Mouse (Mus musculus) layer of hippocampus, postnatal 10 days (tissue): ENCODE results near the gene Tnk2. TPM values are rescaled to one million over a fixed set of nuclear protein-coding genes. Genes with fewer than 3 reads are reported as not detected.

ENCODE experiments used
- DNase-seq, 2 experiments: peaks; one replicate each; pipeline ENCODE4 v3.0.0; 2021; ENCODE audit warnings: low spot score in 2 of 2
- total RNA-seq, 2 experiments: library from RNA; stranded (reverse); gene quantifications; 2 replicates each; pipeline ENCODE4 v1.2.3; 2021

The Tnk2 gene
- total RNA-seq, 2 experiments from 2014 or later, result 114 to 128 TPM

- peak; percentile 48 to 59 for DNase-seq
Measured at GRCm38 (mm10) chr16:32658743-32659171, 15.1 kb downstream of the Tnk2 start.

DNA sequence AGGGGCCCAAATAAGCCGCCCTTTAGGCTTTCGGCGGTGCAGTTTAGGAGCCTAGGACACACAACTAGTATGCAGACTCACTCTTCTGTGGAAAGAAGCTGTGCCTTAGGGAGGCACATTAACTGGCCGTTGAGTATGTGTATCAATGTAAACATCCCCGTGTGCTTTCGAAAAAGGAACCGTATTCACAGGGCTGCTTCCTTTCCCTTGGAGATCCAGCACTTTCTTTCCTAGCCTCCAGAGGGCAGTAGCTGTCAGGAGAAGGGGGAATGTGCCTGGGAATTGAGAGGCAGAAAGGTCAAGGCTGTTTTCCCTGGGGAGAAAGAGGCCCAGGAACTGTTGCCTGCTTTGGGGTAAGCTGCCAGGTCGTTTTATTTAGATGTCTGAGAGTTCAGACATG is 15.7 kb downstream of the Tnk2 start:
- peak; percentile 73 to 78 for DNase-seq

DNA sequence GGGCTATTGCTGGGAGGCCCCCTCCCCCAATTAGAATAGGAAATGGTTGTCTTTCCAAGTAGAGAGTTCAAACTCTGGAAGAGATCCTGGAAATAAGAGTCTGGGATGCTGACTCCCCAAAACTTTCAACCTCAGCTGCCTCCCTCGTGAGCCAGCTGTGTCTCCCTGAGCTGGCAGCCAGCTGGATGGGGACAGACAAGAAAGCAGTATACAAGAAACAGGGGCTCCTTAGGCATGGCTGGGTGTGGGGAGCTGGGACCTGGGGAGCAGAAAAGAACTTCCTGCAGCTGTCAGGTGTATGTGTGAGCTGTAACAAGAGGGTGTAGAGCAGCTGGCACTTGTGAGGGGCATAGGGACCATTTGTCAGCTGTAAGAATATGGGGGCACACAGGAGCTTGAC is 16.4 kb downstream of the Tnk2 start:
- DNase-seq, result peak in 1 of 2 experiments; percentile 34

- DNase-seq, result peak; percentile 81 to 86
Measured at GRCm38 (mm10) chr16:32660557-32661321, 17.1 kb downstream of the Tnk2 start.

GRCm38 (mm10) chr16:32661493-32661921 is 17.8 kb downstream of the Tnk2 start:
- DNase-seq, result no peak

GRCm38 (mm10) chr16:32662372-32662771 is 18.7 kb downstream of the Tnk2 start:
- DNase-seq, result no peak

- DNase-seq, result no peak
Measured at GRCm38 (mm10) chr16:32663231-32663858, 19.7 kb downstream of the Tnk2 start.

DNA sequence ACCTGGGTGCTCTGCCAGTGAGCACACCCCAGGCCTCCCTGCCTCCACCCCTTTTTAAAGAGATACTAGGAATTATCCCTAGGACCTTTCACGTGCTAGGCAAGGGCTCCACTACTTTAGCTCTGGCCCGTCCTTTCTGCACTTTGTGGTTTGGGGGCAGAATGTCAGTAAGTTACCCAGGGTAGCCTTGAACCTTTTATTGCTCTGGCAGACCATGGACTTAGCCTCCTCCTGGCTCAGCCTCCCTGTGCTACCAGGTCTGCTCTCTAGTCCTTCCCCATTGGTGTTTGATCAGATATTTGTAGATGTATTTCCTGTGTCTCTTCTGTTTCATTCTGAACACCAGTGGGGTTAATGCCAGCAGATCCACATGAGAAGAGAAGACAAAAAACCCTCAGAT is 20.5 kb downstream of the Tnk2 start:
- no peak for DNase-seq

GRCm38 (mm10) chr16:32665851-32666665 is 22.4 kb downstream of the Tnk2 start:
- DNase-seq, result no peak

- DNase-seq, result no peak
Measured at GRCm38 (mm10) chr16:32666671-32667551, 23.2 kb downstream of the Tnk2 start.

DNA sequence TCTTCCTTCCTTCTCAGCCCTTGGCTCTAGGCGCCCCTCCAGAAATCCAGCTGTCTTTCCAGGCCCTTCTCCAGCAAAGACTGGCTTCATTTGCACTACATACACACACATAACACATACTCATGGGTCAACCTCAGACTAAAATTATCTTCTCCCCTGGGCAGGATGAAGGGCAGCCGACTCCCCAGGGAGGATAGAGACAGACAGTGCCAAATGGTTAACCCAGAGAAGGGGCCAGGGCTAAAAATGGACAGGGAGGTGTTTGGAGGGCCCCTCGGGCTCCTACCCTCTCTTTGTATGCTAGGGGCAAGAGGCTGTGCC is 23.8 kb downstream of the Tnk2 start:
- DNase-seq, result no peak

- no peak for DNase-seq
Measured at GRCm38 (mm10) chr16:32668030-32668429, 24.4 kb downstream of the Tnk2 start.

DNA sequence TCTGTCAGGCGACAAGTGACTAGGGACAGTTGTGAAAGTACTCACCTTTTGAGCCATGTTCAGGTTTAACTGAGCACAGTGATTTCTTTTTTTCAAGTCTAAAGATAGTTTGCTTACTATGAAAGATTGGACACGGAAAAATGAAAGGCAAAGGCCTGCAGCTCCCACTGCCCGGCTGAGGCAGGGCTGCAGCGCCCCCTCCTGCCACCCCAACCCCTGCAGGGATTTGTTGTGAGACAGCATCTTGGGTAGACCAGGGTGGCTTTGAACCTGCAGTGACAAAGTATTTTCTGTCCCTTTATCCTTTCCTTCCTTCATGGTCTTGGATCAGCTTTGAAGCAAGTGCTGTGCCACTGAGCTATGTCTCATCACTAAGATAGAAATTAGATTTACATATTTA is 24.8 kb downstream of the Tnk2 start:
- DNase-seq, result no peak

GRCm38 (mm10) chr16:32669243-32669642 is 25.6 kb downstream of the Tnk2 start:
- no peak for DNase-seq

- DNase-seq, result no peak
Measured at GRCm38 (mm10) chr16:32670354-32671124, 26.9 kb downstream of the Tnk2 start.

GRCm38 (mm10) chr16:32671206-32671887 is 27.7 kb downstream of the Tnk2 start:
- DNase-seq, result no peak

DNA sequence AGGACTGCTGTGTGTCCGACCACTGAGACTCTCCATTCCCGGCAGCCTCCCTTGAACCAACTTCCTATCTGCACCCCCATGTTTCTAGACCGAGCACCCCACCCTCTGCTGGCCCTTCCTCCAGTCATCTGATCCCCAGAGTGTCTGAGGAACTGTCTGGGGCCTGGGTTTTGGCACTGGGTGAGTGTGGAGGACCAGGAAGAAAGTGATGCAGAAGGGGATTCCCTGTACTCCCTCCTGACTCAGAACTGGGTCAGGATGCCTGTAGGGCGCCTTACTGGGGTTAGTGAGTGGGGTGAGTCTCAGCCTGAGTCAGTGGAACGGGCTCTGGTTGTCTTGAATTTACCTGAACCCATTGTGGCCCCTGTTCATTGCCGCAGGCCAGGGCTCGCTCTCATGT is 28.6 kb downstream of the Tnk2 start:
- DNase-seq, result no peak

DNA sequence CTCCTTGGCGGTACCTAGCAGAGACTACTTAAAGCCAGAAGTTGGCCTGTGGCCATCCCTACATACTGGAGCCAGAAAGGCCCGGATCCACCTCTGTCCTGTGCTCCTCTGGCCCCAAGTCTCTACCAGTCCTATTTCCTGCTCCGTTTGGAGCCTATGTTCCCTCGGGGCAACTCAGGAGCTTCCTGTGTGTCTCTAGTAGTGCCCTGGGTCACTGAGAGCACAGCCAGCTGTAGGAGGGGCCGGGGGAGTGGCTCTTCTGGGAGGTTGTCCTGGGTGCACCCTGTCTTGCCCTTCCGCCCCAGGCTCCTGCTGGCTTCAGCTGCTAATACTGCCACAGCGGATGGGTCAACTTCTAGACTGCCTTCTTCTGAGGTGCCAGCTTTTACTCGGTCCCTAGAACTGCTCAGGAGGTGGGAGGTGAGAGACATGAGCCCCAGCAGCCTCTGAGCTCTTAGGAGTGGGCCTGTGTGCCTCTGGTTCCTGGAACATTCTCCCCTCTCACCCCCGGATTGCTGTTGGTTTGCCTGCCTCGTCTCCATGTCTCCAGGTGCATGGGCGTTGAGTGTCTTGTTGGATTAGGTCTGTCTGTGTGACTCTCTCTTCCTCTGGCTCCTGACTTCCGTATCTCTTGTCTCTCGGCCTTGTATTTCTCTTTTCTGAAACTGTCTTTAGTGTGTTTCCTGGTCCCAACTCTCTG is 29.3 kb downstream of the Tnk2 start:
- no peak for DNase-seq

GRCm38 (mm10) chr16:32674121-32674740 is 30.6 kb downstream of the Tnk2 start:
- no peak for DNase-seq
